Mouse (Mus musculus): ENCODE measurements at regions not wholly inside any gene's neighbourhood (a gene's known extent, or its start where the extent isn't known, plus 50 kb on each side); places are given as distances from the start of the nearest gene placed in this dataset.
A peak's percentile ranks its signal among the peaks of the same experiment; 100 is the strongest.

GRCm38 (mm10) chr6:66458172-66458571 is 77.0 kb upstream of the Mad2l1 start:
- Histone ChIP-seq H3K27ac (no peak overlapping the region), H3K4me3 (no peak overlapping the region)
- intact Hi-C loops (cut with DNase I), result no loop called here
- TF ChIP-seq CTCF (IDR thresholded peaks at IDR 0.05), result no peak
- no peak for DNase-seq

- TF ChIP-seq CTCF (IDR thresholded peaks at IDR 0.05), result no peak
- no peak for DNase-seq
- intact Hi-C loops (cut with DNase I), result no loop called here
- H3K27ac ChIP-seq, result no peak overlapping the region
- H3K4me3 ChIP-seq, result no peak overlapping the region
Measured at GRCm38 (mm10) chr6:66464540-66464939, 70.7 kb upstream of the Mad2l1 start.

- intact Hi-C loops (cut with DNase I), result loop anchor here (5.0 kb wide), 1 partner anchor 813 kb away; no protein-coding TSS in a partner anchor
- TF ChIP-seq CTCF (IDR thresholded peaks at IDR 0.05), result no peak
- Histone ChIP-seq H3K27ac (no peak overlapping the region), H3K4me3 (no peak overlapping the region)
- no peak for DNase-seq
Measured at GRCm38 (mm10) chr6:66465137-66465853, 69.9 kb upstream of the Mad2l1 start.

GRCm38 (mm10) chr6:66466757-66467156 is 68.4 kb upstream of the Mad2l1 start:
- peak; percentile 59 for TF ChIP-seq CTCF (IDR thresholded peaks at IDR 0.05)
- no peak overlapping the region for H3K27ac ChIP-seq
- intact Hi-C loops (cut with DNase I), result loop anchor here (5.0 kb wide), 1 partner anchor 814 kb away; no protein-coding TSS in a partner anchor

GRCm38 (mm10) chr6:66470627-66471249 is 64.5 kb upstream of the Mad2l1 start:
- no peak for DNase-seq
- TF ChIP-seq CTCF (IDR thresholded peaks at IDR 0.05), result no peak
- intact Hi-C loops (cut with DNase I), result no loop called here
- Histone ChIP-seq H3K27ac (no peak overlapping the region), H3K4me3 (no peak overlapping the region)

More at GRCm38 (mm10) chr6:66466757-66467156, 68.4 kb upstream of the Mad2l1 start:
- no peak for DNase-seq
- H3K4me3 ChIP-seq, result no peak overlapping the region

- DNase-seq, result no peak
- H3K27ac ChIP-seq, result no peak overlapping the region
- H3K4me3 ChIP-seq, result no peak overlapping the region
- intact Hi-C loops (cut with DNase I), result no loop called here
- no peak for TF ChIP-seq CTCF (IDR thresholded peaks at IDR 0.05)
Measured at GRCm38 (mm10) chr6:66471786-66472185, 63.4 kb upstream of the Mad2l1 start.

GRCm38 (mm10) chr6:66472697-66473096 is 62.5 kb upstream of the Mad2l1 start:
- no peak for TF ChIP-seq CTCF (IDR thresholded peaks at IDR 0.05)
- Histone ChIP-seq H3K27ac (no peak overlapping the region), H3K4me3 (no peak overlapping the region)
- DNase-seq, result no peak
- intact Hi-C loops (cut with DNase I), result no loop called here

GRCm38 (mm10) chr6:66477575-66477974 is 57.6 kb upstream of the Mad2l1 start:
- no peak overlapping the region for H3K27ac ChIP-seq
- no peak overlapping the region for H3K4me3 ChIP-seq
- intact Hi-C loops (cut with DNase I), result no loop called here
- DNase-seq, result no peak
- TF ChIP-seq CTCF (IDR thresholded peaks at IDR 0.05), result no peak

- no peak overlapping the region for H3K27ac ChIP-seq
- intact Hi-C loops (cut with DNase I), result no loop called here
- DNase-seq, result no peak
- TF ChIP-seq CTCF (IDR thresholded peaks at IDR 0.05), result no peak
- H3K4me3 ChIP-seq, result no peak overlapping the region
Measured at GRCm38 (mm10) chr6:66478326-66478964, 56.7 kb upstream of the Mad2l1 start.

GRCm38 (mm10) chr6:66479576-66479975 is 55.6 kb upstream of the Mad2l1 start:
- no peak for TF ChIP-seq CTCF (IDR thresholded peaks at IDR 0.05)
- intact Hi-C loops (cut with DNase I), result no loop called here
- no peak for DNase-seq
- Histone ChIP-seq H3K27ac (no peak overlapping the region), H3K4me3 (no peak overlapping the region)

GRCm38 (mm10) chr6:66480207-66480606 is 55.0 kb upstream of the Mad2l1 start:
- DNase-seq, result no peak
- Histone ChIP-seq H3K27ac (no peak overlapping the region), H3K4me3 (no peak overlapping the region)
- intact Hi-C loops (cut with DNase I), result no loop called here
- 0 out of 2 replicates have a peak, but pooled peaks have one; percentile 8 for TF ChIP-seq CTCF (IDR thresholded peaks at IDR 0.05)

GRCm38 (mm10) chr6:66482797-66483196 is 52.4 kb upstream of the Mad2l1 start:
- Histone ChIP-seq H3K27ac (no peak overlapping the region), H3K4me3 (no peak overlapping the region)
- intact Hi-C loops (cut with DNase I), result no loop called here
- no peak for TF ChIP-seq CTCF (IDR thresholded peaks at IDR 0.05)
- no peak for DNase-seq

Data from gastrocnemius, adult 2 months (tissue).